Mouse (Mus musculus) stomach, embryonic 15.5 days (tissue): Measurements from ENCODE around the gene Aldh1a1. TPM values are rescaled to one million over a fixed set of nuclear protein-coding genes. Genes with fewer than 3 reads are reported as not detected.
"Not testable (repeated sequence)": the region's sequence is repeated elsewhere in the genome, so short reads cannot be mapped to it uniquely, and the experiment has no call there.

ENCODE experiments used
- ATAC-seq: fragments of 200-750 bp; cut with Nextera tagmentation; 2 replicates; pipeline ENCODE4 v1.8.0; 2017; ENCODE audit warnings: low read depth, moderate number of reproducible peaks, moderate TSS enrichment; ENCODE audit not compliant: insufficient read depth, low FRiP score
- H3K27ac ChIP-seq: fragments of 300-500 bp; sonication (generic); 2 replicates; pipeline ENCODE4 v1.5.1; 2015; ENCODE audit warnings: mild to moderate bottlenecking, inconsistent platforms
- H3K27me3 ChIP-seq: fragments of 300-500 bp; sonication (generic); replicated peaks from 2 replicates; pipeline ENCODE4 v1.6.1; 2015; ENCODE audit warnings: inconsistent platforms
- H3K36me3 ChIP-seq: fragments of 300-500 bp; sonication (generic); 2 replicates; pipeline ENCODE4 v1.6.1; 2015; ENCODE audit warnings: inconsistent platforms
- H3K4me1 ChIP-seq: fragments of 300-500 bp; sonication (generic); 2 replicates; pipeline ENCODE4 v1.6.1; 2015; ENCODE audit warnings: inconsistent platforms
- H3K4me2 ChIP-seq: fragments of 300-500 bp; sonication (generic); 2 replicates; pipeline ENCODE4 v1.6.1; 2015; ENCODE audit warnings: mild to moderate bottlenecking, inconsistent platforms
- H3K4me3 ChIP-seq: fragments of 300-500 bp; sonication (generic); replicated peaks from 2 replicates; pipeline ENCODE4 v1.5.1; 2015; ENCODE audit warnings: inconsistent platforms
- H3K9ac ChIP-seq: fragments of 300-500 bp; sonication (generic); 2 replicates; pipeline ENCODE4 v1.6.1; 2015; ENCODE audit warnings: inconsistent platforms
- H3K9me3 ChIP-seq: fragments of 300-500 bp; sonication (generic); 2 replicates; pipeline ENCODE4 v1.6.1; 2016; ENCODE audit warnings: inconsistent platforms
- WGBS: fragments of 180-500 bp; shearing (Covaris S2); methylation state at CpG from one replicate; pipeline ENCODE4 v1.1.7; 2015; 5-methylcytosine and 5-hydroxymethylcytosine counted together
- polyA plus RNA-seq: library from polyadenylated mRNA; unstranded; fragments of >200 nt; fragmentation: Nextera tagmentation; extraction: Ambion mirVana; gene quantifications from 2 replicates; pipeline ENCODE4 v1.2.1, GENCODE M21; 2015

Aldh1a1 gene
- polyA plus RNA-seq, 1 experiment from 2014 or later, result 35.2 TPM

DNA sequence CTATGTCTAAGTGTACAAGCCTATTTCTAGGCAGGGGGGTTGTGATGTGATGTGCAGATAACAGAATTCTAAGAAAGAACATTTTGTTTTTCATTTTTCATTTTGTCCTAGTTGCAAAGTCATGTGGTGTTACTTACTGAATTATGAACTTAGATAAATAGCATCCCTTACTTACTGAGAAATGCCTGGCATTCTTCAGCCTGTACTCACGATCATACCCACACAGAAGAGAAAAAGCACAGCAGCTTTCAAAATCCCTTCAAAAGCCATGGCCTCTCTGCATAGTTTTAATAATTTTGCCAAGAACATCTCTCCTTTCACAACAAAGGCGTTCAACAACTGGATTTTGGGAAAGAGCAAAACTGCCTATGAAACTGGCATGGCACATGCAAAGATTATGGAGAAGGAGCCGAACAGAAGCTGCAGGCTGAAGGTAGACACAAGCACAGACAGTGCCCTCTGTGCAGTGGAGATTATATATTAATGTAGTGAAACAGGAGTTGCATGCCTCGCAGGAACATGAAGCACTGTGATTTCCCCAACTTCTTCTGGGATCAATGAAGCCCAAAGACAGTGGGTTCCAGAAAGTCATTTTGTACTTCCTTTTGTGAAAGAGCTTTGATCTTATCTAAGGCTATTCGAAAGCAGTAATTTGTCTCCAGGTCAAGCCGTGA, 21.3 kb downstream of the Aldh1a1 start:
- Histone ChIP-seq H3K27ac (no peak overlapping the region), H3K36me3 (no peaks in the 10 kb centered on the region), H3K9ac (no peak overlapping the region), H3K4me2 (no peak overlapping the region), H3K9me3 (no peaks in the 10 kb centered on the region), H3K4me3 (no peak overlapping the region), H3K4me1 (0 out of 2 replicates have a peak, but pooled peaks cover 3% of the 10 kb centered on the region), H3K27me3 (no peaks in the 10 kb centered on the region)
- ATAC-seq, result no peak
- 51% methylated on average over 6 of the region's 6 CpGs for WGBS

DNA sequence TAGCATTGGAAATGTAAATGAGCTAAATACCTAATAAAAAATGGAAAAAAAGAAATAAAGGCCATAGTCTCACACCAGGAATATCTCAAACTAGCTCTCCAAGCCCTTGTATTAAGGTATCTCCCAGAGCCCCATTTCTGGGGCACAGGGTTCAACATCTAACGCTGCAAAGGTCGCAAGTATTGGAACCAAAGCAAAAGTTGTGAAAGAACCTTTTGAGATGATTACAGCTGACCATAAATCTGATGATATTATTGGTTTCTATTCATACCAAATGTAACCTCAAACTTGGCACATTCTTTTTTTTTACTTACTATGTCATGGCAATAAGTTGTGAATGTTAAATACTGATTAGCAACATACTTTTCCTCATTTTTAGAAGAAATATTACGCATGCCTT, 24.0 kb downstream of the Aldh1a1 start:
- H3K27ac ChIP-seq, result no peak overlapping the region
- H3K4me1 ChIP-seq, result 0 out of 2 replicates have a peak, but pooled peaks cover 3% of the 10 kb centered on the region
- no peak overlapping the region for H3K4me3 ChIP-seq
- H3K9ac ChIP-seq, result no peak overlapping the region
- no peaks in the 10 kb centered on the region for H3K36me3 ChIP-seq
- no peak overlapping the region for H3K4me2 ChIP-seq
- ATAC-seq, result no peak
- no peaks in the 10 kb centered on the region for H3K9me3 ChIP-seq
- H3K27me3 ChIP-seq, result no peaks in the 10 kb centered on the region
- 91% methylated on average over 3 of the region's 3 CpGs for WGBS

DNA sequence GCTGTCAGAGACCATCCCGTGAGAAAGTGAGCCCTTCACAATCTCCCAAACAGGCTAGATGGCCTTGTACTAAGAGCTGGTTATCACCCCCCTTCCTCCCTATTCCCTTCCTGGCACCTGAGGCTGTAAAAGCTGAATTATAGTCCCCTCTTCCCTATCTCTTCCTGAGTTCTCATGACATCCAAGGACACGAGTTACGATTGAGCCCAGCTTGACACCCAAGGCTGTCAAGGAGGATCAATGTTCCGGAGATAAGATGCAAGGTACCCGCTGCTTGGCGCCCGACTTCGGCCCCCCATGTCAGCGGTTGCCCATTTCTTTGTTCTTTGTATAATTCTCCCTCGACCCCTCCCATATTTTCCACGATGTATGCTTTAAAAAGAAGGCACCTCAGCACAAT, 36.6 kb downstream of the Aldh1a1 start:
- H3K9me3 ChIP-seq, H3K27ac ChIP-seq, H3K36me3 ChIP-seq, H3K4me2 ChIP-seq, H3K27me3 ChIP-seq, ATAC-seq, H3K4me1 ChIP-seq, H3K9ac ChIP-seq, H3K4me3 ChIP-seq: not testable (repeated sequence)
- 75% methylated on average over 11 of the region's 11 CpGs for WGBS

DNA sequence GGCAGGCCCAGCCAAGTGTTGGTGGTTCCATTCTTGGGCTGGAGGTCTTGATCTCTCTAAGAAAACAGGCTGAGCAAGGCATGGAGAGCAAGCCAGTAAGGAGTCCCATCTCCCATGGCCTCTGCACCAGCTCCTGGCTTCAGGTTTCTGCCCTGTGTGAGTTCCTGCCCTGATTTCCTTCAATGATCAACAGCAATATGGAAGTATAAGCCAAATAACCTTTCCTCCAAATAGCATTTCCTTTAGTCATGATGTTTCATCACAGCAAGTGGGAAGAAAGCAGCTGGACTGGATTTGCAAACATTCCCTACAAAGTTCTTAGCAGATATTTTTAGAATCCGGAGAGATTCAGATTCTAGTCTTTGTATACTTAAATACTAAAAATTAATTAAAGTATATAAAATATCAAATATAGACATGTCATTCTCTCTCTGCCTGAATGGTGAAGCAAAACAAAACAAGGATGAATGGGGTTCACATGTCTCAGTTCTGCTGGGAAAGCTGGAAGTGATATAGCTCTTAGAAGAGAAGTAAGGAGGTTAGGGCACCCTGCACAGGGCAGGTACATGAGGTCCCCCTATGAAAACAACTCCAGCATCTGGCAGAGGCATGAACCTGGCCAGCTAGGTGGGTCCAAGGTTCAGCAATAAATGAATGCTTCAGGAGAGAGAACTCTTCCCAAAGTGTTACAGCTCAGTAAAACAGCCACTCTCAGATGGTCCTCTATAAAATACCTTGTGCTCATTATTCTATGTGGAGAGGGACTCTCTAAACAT, 37.6 kb downstream of the Aldh1a1 start:
- no peak overlapping the region for H3K27ac ChIP-seq
- H3K9me3 ChIP-seq, result no peaks in the 10 kb centered on the region
- no peak overlapping the region for H3K4me3 ChIP-seq
- no peak overlapping the region for H3K4me2 ChIP-seq
- H3K36me3 ChIP-seq, result no peaks in the 10 kb centered on the region
- H3K27me3 ChIP-seq, result no peaks in the 10 kb centered on the region
- no peaks in the 10 kb centered on the region for H3K4me1 ChIP-seq
- WGBS, result 41% methylated on average over 1 of the region's 1 CpGs
- no peak overlapping the region for H3K9ac ChIP-seq
- no peak for ATAC-seq

DNA sequence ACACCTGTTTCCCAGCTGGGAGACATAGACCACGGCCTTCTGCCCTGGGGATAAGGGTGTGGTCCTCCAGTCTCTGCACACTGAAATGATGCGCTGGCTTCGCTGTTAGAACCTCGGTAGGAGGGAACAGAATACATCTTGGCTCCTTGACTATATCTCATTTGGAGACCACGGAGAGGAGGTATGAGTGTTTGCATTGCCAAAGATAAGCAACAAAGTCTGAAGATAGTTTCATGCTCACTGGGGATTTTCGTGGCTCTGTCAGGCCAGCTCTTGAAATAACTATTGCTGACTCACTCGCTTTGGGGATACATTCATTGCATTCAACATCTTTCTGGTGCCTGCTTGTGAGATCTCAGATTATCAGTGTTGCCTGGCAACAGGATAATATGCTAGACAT, 44.0 kb downstream of the Aldh1a1 start:
- no peak overlapping the region for H3K27ac ChIP-seq
- H3K9ac ChIP-seq, result no peak overlapping the region
- H3K4me2 ChIP-seq, result no peak overlapping the region
- no peaks in the 10 kb centered on the region for H3K36me3 ChIP-seq
- H3K27me3 ChIP-seq, result no peaks in the 10 kb centered on the region
- no peak overlapping the region for H3K4me3 ChIP-seq
- WGBS, result 62% methylated on average over 7 of the region's 7 CpGs
- ATAC-seq, result no peak
- H3K4me1 ChIP-seq, result no peaks in the 10 kb centered on the region
- no peaks in the 10 kb centered on the region for H3K9me3 ChIP-seq

DNA sequence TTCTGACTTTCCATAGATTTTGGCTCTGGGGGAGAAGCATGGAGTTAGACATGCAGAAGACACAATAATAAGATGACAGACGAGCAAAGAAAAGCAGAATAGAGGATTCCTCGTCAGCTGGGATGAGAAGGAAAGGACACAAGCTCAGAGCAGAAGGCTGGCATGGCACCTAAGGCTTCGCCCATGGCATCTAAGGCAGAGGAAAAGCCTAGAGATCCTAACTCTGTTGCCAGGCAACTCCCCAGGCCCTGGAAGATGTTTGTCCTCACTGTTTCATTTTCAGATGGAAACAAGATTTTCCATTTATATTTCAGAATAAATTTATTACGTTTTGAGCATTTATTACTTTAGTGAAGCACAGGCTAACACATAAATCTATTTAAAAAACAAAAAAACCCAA, 48.5 kb downstream of the Aldh1a1 start:
- ATAC-seq, result no peak

DNA sequence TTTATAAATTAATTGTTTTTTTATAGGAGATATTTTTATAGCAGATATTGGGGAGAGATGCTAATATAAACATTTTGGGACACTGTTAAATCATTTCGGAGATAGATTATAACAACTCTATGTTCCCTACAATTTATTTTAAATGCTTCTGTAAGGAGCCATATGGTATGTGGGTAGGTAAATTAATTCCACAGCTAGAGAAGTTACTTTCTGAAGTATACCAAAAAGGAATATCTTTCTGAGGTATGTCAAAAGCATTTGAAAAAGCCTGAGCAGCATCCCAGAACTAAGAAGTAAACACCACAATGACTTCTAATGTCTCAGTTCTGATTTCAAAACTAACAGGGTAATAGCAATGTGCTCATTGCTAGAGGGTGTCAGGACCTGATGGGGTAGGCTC, 49.4 kb downstream of the Aldh1a1 start:
- 74% methylated on average over 1 of the region's 1 CpGs for WGBS
- no peaks in the 10 kb centered on the region for H3K27me3 ChIP-seq
- H3K36me3 ChIP-seq, result no peaks in the 10 kb centered on the region
- no peak overlapping the region for H3K9ac ChIP-seq
- H3K4me2 ChIP-seq, result no peak overlapping the region
- no peaks in the 10 kb centered on the region for H3K9me3 ChIP-seq
- no peak for ATAC-seq
- H3K4me1 ChIP-seq, result no peaks in the 10 kb centered on the region
- no peak overlapping the region for H3K4me3 ChIP-seq
- no peak overlapping the region for H3K27ac ChIP-seq

More for the DNA sequence above, 48.5 kb downstream of the Aldh1a1 start:
- Histone ChIP-seq H3K9me3 (no peaks in the 10 kb centered on the region), H3K4me1 (no peaks in the 10 kb centered on the region), H3K36me3 (no peaks in the 10 kb centered on the region), H3K4me2 (no peak overlapping the region), H3K27ac (no peak overlapping the region), H3K9ac (no peak overlapping the region), H3K27me3 (no peaks in the 10 kb centered on the region), H3K4me3 (no peak overlapping the region)
- 66% methylated on average over 4 of the region's 4 CpGs for WGBS

DNA sequence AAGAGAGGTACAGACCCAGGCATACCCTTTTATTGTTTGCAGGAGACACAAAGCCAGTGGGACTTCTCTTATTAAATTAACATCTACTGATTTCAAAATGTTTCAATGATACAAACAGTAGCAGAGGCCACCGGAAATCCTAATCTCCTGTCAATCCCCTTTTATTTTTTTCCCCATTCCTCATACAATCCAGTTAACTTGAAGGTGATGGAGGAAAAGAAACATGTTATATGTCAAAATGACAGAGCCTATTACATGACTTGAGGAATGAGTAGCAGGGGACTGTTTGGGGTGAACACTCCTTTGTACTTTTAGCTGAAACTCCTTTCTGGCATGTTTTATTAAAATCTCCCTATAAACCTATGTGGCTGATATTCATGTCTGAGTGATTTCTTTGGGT, 51.3 kb downstream of the Aldh1a1 start:
- WGBS, result 55% methylated on average over 1 of the region's 1 CpGs

DNA sequence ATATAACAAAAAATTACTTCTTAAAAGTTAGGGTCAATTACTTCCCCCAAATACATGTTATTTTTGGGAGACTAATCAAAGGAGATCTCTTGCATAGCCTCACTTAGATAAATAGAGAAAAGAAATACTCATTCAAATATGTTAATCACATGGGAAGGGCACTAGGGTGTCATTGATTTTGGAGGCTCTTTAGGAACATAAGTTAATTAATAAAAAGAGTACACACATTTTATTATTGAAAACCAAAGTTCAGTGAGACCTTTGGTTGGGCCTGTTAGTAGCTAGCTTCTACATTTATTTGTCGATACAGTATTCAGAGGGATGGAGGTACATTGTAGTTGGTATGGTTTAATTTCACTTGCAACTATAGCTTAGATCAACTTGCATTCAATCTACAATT, 52.4 kb downstream of the Aldh1a1 start:
- H3K4me3 ChIP-seq, result no peak overlapping the region
- no peak overlapping the region for H3K4me2 ChIP-seq
- no peak overlapping the region for H3K27ac ChIP-seq
- no peaks in the 10 kb centered on the region for H3K36me3 ChIP-seq
- H3K4me1 ChIP-seq, result no peaks in the 10 kb centered on the region
- ATAC-seq, result no peak
- H3K27me3 ChIP-seq, result no peaks in the 10 kb centered on the region
- WGBS, result 93% methylated on average over 1 of the region's 1 CpGs
- H3K9ac ChIP-seq, result no peak overlapping the region
- no peaks in the 10 kb centered on the region for H3K9me3 ChIP-seq

More for the DNA sequence above, 51.3 kb downstream of the Aldh1a1 start:
- Histone ChIP-seq H3K27ac (no peak overlapping the region), H3K4me2 (no peak overlapping the region), H3K4me3 (no peak overlapping the region), H3K4me1 (no peaks in the 10 kb centered on the region), H3K36me3 (no peaks in the 10 kb centered on the region), H3K9me3 (no peaks in the 10 kb centered on the region), H3K27me3 (no peaks in the 10 kb centered on the region), H3K9ac (no peak overlapping the region)
- no peak for ATAC-seq

DNA sequence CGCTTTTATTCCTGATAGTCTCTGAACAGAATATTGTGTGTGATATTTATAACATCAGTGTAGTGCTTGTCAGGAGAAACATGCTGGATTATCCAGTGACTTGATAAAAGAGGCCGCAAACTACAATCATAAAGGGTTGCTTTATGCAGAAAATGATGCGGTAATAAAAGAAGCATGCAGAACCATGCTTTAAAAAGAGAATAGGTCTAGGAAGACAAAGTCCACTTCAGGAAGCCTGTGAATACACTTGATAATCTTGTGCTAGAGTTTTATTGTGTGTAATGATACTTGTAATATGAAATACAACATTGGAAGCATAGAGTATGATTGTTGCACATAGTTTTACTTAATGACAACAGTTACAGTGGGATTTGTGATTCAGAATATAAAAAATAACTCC, 54.5 kb downstream of the Aldh1a1 start:
- Histone ChIP-seq H3K27ac (no peak overlapping the region), H3K36me3 (no peaks in the 10 kb centered on the region), H3K4me2 (no peak overlapping the region), H3K9ac (no peak overlapping the region), H3K27me3 (no peaks in the 10 kb centered on the region), H3K4me1 (no peaks in the 10 kb centered on the region), H3K4me3 (no peak overlapping the region), H3K9me3 (no peaks in the 10 kb centered on the region)
- WGBS, result 80% methylated on average over 3 of the region's 3 CpGs
- no peak for ATAC-seq

DNA sequence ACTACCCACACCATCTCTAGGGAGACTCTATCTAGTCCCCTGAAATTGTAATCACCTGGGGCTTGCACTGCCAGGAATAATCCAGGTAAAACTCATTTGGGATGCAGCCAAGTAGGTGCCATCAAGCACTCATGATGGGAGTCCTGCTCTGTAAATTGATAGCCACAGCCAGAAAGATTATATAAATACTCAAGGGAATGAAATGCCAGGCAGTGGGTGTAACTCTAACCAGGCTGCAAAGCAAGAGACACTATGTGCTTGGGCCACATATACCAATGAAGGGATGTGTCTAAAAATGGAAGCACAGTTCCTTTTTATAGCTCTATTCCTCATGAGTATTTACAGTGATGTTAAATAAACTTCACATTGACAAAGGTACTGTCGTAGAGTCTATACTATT, 56.9 kb downstream of the Aldh1a1 start:
- Histone ChIP-seq H3K9ac (no peak overlapping the region), H3K27me3 (no peaks in the 10 kb centered on the region), H3K4me2 (no peak overlapping the region), H3K9me3 (no peaks in the 10 kb centered on the region), H3K36me3 (no peaks in the 10 kb centered on the region), H3K4me3 (no peak overlapping the region), H3K27ac (no peak overlapping the region), H3K4me1 (no peaks in the 10 kb centered on the region)
- WGBS, result 89% methylated on average over 1 of the region's 1 CpGs
- ATAC-seq, result no peak

DNA sequence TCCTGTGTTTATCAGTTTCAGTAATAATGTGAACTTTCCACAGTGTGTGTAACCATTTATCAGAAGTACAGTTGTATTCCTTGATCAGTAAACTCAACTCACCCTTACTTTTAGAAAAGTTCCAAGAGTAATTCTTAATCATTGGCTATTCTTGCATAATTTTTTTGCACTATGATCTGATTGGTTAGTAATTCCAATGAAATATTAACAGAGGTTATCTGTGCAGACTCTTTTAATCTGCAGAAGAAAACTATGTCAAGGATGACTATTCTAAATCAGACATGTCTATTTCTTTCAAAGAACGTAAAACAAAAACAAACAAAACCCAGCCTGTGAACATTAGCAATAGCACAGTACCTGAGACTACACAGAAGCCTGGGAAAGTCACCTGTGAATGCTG, 62.9 kb downstream of the Aldh1a1 start:
- 71% methylated on average over 1 of the region's 1 CpGs for WGBS
- ATAC-seq, result no peak
- no peak overlapping the region for H3K9ac ChIP-seq

More for the DNA sequence above, 62.9 kb downstream of the Aldh1a1 start:
- H3K27me3 ChIP-seq, result no peaks in the 10 kb centered on the region
- H3K4me1 ChIP-seq, result no peaks in the 10 kb centered on the region
- H3K36me3 ChIP-seq, result no peaks in the 10 kb centered on the region
- H3K4me2 ChIP-seq, result no peak overlapping the region
- H3K27ac ChIP-seq, result no peak overlapping the region
- no peaks in the 10 kb centered on the region for H3K9me3 ChIP-seq
- H3K4me3 ChIP-seq, result no peak overlapping the region
